Mouse (Mus musculus): ENCODE results near the gene Pdf. TPM values are rescaled to one million over a fixed set of nuclear protein-coding genes. Genes with fewer than 3 reads are reported as not detected.
"Not testable (repeated sequence)": the region's sequence is repeated elsewhere in the genome, so short reads cannot be mapped to it uniquely, and the experiment has no call there.

Gene Pdf
- polyA plus RNA-seq, 1 experiment from 2014 or later: 8.2 TPM

GRCm38 (mm10) chr8:107023479-107023878 lies 24.9 kb downstream of the Pdf start:
- 92% methylated on average over 8 of the region's 8 CpGs for WGBS (ENCODE audit: missing documents)

DNA sequence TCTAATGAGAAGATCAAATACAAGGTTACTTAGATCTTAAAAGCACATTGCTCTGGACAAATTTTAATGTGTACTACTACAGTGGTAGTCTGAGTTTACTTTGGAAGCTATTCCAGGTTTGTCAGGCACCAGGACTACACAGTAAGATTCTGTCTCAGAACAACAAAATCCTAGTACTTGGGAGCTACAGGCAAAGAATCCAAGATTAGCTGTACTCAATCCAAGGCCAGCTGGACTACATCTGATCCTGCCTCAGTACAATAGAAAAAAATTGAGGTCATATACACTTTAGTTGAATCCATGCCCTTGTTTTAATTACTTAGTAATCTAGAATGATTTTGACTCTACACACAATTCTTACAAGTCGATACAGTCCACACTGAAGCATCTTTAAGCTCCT lies 33.5 kb downstream of the Pdf start:
- H3K4me3 ChIP-seq (ENCODE audit: inconsistent target): no peak overlapping the region
- H3K27ac ChIP-seq: no peak overlapping the region
- H3K79me2 ChIP-seq (ENCODE audit: inconsistent target): no peaks in the 10 kb centered on the region
- H3K36me3 ChIP-seq (ENCODE audit: inconsistent target): peaks cover 28% of the 10 kb centered on the region
- 100% methylated on average over 1 of the region's 1 CpGs for WGBS (ENCODE audit: missing documents)

More at GRCm38 (mm10) chr8:107023479-107023878, 24.9 kb downstream of the Pdf start:
- no peaks in the 10 kb centered on the region for H3K79me2 ChIP-seq (ENCODE audit: inconsistent target)
- H3K27ac ChIP-seq: no peak overlapping the region
- no peak overlapping the region for H3K4me3 ChIP-seq (ENCODE audit: inconsistent target)
- H3K36me3 ChIP-seq (ENCODE audit: inconsistent target): no peaks in the 10 kb centered on the region

DNA sequence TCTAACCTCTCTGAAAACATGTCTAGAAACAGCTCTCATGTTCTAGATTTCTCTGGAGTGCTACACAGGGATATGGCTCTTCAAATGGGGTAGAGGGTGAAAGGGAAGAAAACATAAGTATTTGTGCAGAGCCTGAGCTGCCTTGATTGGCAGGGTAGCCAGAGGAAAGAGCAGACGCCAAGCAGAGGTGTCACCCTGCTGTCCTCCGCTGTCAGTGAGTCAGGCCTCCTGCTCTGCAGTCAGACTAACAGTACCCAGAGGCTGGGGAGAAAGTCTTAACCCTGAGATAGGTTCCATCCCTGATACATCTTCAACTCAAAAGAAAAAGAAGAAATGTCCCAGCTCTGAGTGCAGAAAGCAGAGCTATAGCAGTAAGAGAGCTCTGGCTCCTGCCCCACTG lies 35.7 kb downstream of the Pdf start:
- Histone ChIP-seq H3K27ac (no peak overlapping the region), H3K4me3 (ENCODE audit: inconsistent target) (no peak overlapping the region), H3K79me2 (ENCODE audit: inconsistent target) (no peaks in the 10 kb centered on the region), H3K36me3 (ENCODE audit: inconsistent target) (peaks cover 33% of the 10 kb centered on the region)
- 84% methylated on average over 2 of the region's 2 CpGs for WGBS (ENCODE audit: missing documents)

DNA sequence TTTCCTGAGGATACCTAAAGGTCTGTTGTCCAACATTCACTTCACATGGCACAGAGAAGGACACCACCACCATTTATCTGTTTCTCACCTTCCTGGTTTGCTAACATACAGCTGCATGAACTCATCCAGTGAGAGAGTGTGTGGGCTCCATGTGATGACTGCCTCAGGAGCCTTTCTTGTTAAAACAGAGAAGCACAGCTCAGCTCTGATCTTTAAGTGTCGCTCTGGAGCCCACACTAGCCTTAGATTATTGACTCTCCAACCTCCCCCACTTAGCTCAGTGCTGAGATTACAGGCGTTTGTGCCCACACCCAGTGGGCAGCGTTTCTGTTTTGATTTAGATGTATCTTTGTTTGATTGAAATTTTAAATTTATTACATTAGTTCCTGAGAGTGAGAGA lies 40.6 kb downstream of the Pdf start:
- Histone ChIP-seq H3K27ac (no peak overlapping the region), H3K36me3 (ENCODE audit: inconsistent target) (peaks cover 36% of the 10 kb centered on the region), H3K79me2 (ENCODE audit: inconsistent target) (no peaks in the 10 kb centered on the region), H3K4me3 (ENCODE audit: inconsistent target) (no peak overlapping the region)
- 96% methylated on average over 3 of the region's 3 CpGs for WGBS (ENCODE audit: missing documents)

- Histone ChIP-seq H3K79me2 (ENCODE audit: inconsistent target) (no peaks in the 10 kb centered on the region), H3K4me3 (ENCODE audit: inconsistent target) (no peak overlapping the region), H3K27ac (no peak overlapping the region), H3K36me3 (ENCODE audit: inconsistent target) (peaks cover 9% of the 10 kb centered on the region; the same call in 1 of the 2 replicates)
- WGBS (ENCODE audit: missing documents): 26% methylated on average over 5 of the region's 5 CpGs
These were observed 45.9 kb downstream of the Pdf start for GRCm38 (mm10) chr8:107002532-107002931.

DNA sequence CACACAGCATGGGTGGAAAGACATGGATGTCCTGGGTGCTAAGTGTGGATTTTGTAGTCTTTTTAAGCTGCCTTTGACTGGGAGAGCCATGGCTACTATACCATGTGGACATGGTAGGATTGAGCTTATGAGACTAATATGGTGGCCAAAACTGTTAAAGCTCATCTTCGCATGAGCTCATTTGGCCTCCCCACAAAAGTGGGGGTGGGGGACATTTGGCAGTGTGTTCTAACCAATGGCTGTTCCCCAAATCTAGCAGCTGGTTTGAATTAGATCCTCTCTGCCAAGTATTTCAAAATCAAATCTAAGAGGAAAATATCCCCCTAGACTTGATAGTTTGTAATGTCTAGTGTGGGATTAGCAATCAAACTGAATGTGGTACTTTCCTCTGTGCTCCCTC lies 49.3 kb downstream of the Pdf start:
- Histone ChIP-seq H3K4me3 (ENCODE audit: inconsistent target) (no peak overlapping the region), H3K79me2 (ENCODE audit: inconsistent target) (no peaks in the 10 kb centered on the region), H3K27ac (no peak overlapping the region), H3K36me3 (ENCODE audit: inconsistent target) (peaks cover 8% of the 10 kb centered on the region; the same call in 1 of the 2 replicates)
- WGBS (ENCODE audit: missing documents): 91% methylated on average over 1 of the region's 1 CpGs

GRCm38 (mm10) chr8:106997416-106997815 lies 51.0 kb downstream of the Pdf start:
- Histone ChIP-seq H3K36me3 (ENCODE audit: inconsistent target) (peaks cover 15% of the 10 kb centered on the region; the same call in 1 of the 2 replicates), H3K79me2 (ENCODE audit: inconsistent target) (no peaks in the 10 kb centered on the region), H3K4me3 (ENCODE audit: inconsistent target) (no peak overlapping the region), H3K27ac (no peak overlapping the region)
- 78% methylated on average over 4 of the region's 4 CpGs for WGBS (ENCODE audit: missing documents)

- peaks cover 25% of the 10 kb centered on the region; the same call in 1 of the 2 replicates for H3K36me3 ChIP-seq (ENCODE audit: inconsistent target)
- 90% methylated on average over 4 of the region's 4 CpGs for WGBS (ENCODE audit: missing documents)
- not testable (repeated sequence) for H3K4me3 ChIP-seq (ENCODE audit: inconsistent target); H3K27ac ChIP-seq; H3K79me2 ChIP-seq (ENCODE audit: inconsistent target)
These were observed 52.1 kb downstream of the Pdf start for GRCm38 (mm10) chr8:106996339-106996738.

Other genes with a start within 250 kb of the Pdf start
- 0.22 TPM in 1 of 3 replicates, not detected in the others for gene Has3, start 178.4 kb downstream of the Pdf start, polyA plus RNA-seq (2018)
- gene Utp4, start 155.0 kb downstream of the Pdf start, polyA plus RNA-seq (2018): 10.0 to 27.2 TPM (median 15.8 TPM) in 3 replicates
- 7.2 to 10.1 TPM (median 8.4 TPM) in 3 replicates for gene Sntb2, start 112.9 kb downstream of the Pdf start, polyA plus RNA-seq (2018)
- 37.0 to 41.2 TPM (median 40.7 TPM) in 3 replicates for gene Vps4a, start 17.4 kb downstream of the Pdf start, polyA plus RNA-seq (2018)
- gene Cog8, start 8.1 kb upstream of the Pdf start, polyA plus RNA-seq (2018): 19.3 to 23.9 TPM (median 20.0 TPM) in 3 replicates
- 17.4 to 38.4 TPM (median 26.7 TPM) in 3 replicates for gene Nip7, start 8.3 kb upstream of the Pdf start, polyA plus RNA-seq (2018)
- not detected in 3 replicates for gene Tmed6, start 17.0 kb upstream of the Pdf start, polyA plus RNA-seq (2018)
- 14.2 to 26.8 TPM (median 18.9 TPM) in 3 replicates for gene Terf2, start 47.9 kb upstream of the Pdf start, polyA plus RNA-seq (2018)
- gene Cyb5b, start 102.0 kb upstream of the Pdf start, polyA plus RNA-seq (2018): 54.2 to 89.4 TPM (median 60.7 TPM) in 3 replicates
- gene Nfat5, start 244.9 kb upstream of the Pdf start, polyA plus RNA-seq (2018): 8.2 to 11.3 TPM (median 9.6 TPM) in 3 replicates

All from macrophage (primary cell).